Mouse (Mus musculus): ENCODE measurements around the gene Gm21883.
"Not testable (repeated sequence)": the region's sequence is repeated elsewhere in the genome, so short reads cannot be mapped to it uniquely, and the experiment has no call there.

Gene Gm21883

DNA sequence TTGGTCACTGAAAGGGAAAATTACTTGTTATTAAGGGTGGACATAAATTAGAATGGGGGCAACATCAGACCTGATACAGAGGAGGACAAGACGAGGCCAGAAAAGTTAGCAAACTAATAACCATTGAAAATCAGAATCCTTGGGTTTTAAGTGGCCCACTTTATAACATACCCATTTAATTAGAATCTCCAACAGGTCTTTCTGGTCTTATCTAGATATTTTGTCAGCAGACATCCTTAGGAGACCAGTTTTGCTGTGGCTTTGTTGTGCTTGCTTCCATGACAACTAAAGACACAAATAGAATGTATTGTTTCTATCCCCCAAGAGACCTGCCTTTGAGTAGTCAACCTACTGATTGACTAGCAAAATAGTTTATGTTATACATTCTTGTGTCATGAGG, at the start of gene Gm21883:
Gene Gm21883, minus strand, starts transcription at position 101 of the 400 bp plus-strand sequence.
- ATAC-seq (ENCODE audit: insufficient number of reproducible peaks, low FRiP score, low TSS enrichment) = not testable (repeated sequence)

DNA sequence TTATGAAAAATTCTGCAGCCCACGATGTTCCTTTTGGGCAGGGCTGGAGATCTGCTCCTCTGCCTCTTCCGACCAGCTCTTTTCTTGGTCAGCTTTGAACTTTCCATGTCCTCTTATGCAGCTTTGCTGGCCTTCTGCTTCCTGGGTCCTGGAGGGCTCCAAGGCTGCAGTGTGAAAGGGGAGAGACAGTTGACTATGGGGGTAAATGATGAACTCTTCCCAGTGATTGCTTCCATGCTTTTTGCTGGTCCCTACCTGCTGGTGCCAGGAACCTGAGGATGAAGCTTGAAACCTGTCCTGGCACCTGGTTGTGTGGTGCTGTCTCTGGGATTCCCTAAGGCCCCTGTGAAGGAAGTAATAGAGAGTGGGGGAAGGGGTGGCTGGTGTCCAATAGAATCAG, 44.7 kb upstream of the Gm21883 start, which contains the start of gene Spin2e:
Gene Spin2e, minus strand, starts transcription at position 101 of the 400 bp plus-strand sequence.
- not testable (repeated sequence) for ATAC-seq (ENCODE audit: insufficient number of reproducible peaks, low FRiP score, low TSS enrichment)

All from cerebellum, adult (tissue).